Mouse (Mus musculus) forebrain, embryonic 14.5 days (tissue): ENCODE measurements around the gene Pdlim1. TPM values are rescaled to one million over a fixed set of nuclear protein-coding genes. Genes with fewer than 3 reads are reported as not detected.

ENCODE experiments used
- ATAC-seq: fragments of 200-750 bp; cut with Nextera tagmentation; 2 replicates; pipeline ENCODE4 v1.8.0; 2017; ENCODE audit warnings: mild to moderate bottlenecking, moderate library complexity
- DNase-seq: peaks from one replicate; pipeline ENCODE4 v3.0.0-alpha.2; 2015; ENCODE audit warnings: low spot score
- H3K27ac ChIP-seq: fragments of 300-500 bp; sonication (generic); 2 replicates; pipeline ENCODE4 v1.5.1; 2014; ENCODE audit warnings: low read depth, mild to moderate bottlenecking, control low read depth, low read length, moderate library complexity
- H3K27me3 ChIP-seq: fragments of 300-500 bp; sonication (generic); replicated peaks from 2 replicates; pipeline ENCODE4 v1.6.1; 2014; ENCODE audit warnings: low read length, control low read depth, mixed read lengths; ENCODE audit not compliant: control insufficient read depth, insufficient read depth
- H3K36me3 ChIP-seq: fragments of 300-500 bp; sonication (generic); 2 replicates; pipeline ENCODE4 v1.6.1; 2014; ENCODE audit warnings: low read length, control low read depth; ENCODE audit not compliant: control insufficient read depth, insufficient read depth
- H3K4me1 ChIP-seq: fragments of 300-500 bp; sonication (generic); 2 replicates; pipeline ENCODE4 v1.6.1; 2014; ENCODE audit warnings: antibody characterized with exemption, low read length, control low read depth; ENCODE audit not compliant: control insufficient read depth, insufficient read depth
- H3K4me2 ChIP-seq: fragments of 300-500 bp; sonication (generic); 2 replicates; pipeline ENCODE4 v1.6.1; 2014; ENCODE audit warnings: mild to moderate bottlenecking, control low read depth, low read length
- H3K4me3 ChIP-seq: fragments of 300-500 bp; sonication (generic); 2 replicates; pipeline ENCODE4 v1.5.1; 2014; ENCODE audit warnings: low read depth, low read length, control low read depth
- H3K9ac ChIP-seq: fragments of 300-500 bp; sonication (generic); 2 replicates; pipeline ENCODE4 v1.6.1; 2014; ENCODE audit warnings: mild to moderate bottlenecking, low read length, control low read depth, moderate library complexity
- H3K9me3 ChIP-seq: fragments of 300-500 bp; sonication (generic); replicated peaks from 2 replicates; pipeline ENCODE4 v1.6.1; 2016; ENCODE audit warnings: low read length, control low read depth, mixed read lengths; ENCODE audit not compliant: control insufficient read depth
- WGBS: fragments of 180-500 bp; shearing (Covaris S2); extraction: QIAGEN DNeasy Blood & Tissue Kit; methylation state at CpG from one replicate; pipeline ENCODE4 v1.1.7; 2014; 5-methylcytosine and 5-hydroxymethylcytosine counted together
- polyA plus RNA-seq: library from polyadenylated mRNA; unstranded; fragments of >200 nt; fragmentation: Nextera tagmentation; extraction: Ambion mirVana; gene quantifications from 2 replicates; pipeline ENCODE4 v1.2.1, GENCODE M21; 2014

The Pdlim1 gene
- polyA plus RNA-seq, 1 experiment from 2014 or later: 30.1 TPM

- peak; percentile 64 for DNase-seq
- Histone ChIP-seq H3K9me3 (no peaks in the 10 kb centered on the region), H3K4me3 (no peak overlapping the region), H3K27ac (peak overlapping the region; percentile 27; the same call in 1 of the 2 replicates), H3K36me3 (no peaks in the 10 kb centered on the region), H3K4me1 (peaks cover 11% of the 10 kb centered on the region), H3K9ac (peak overlapping the region; percentile 35), H3K27me3 (no peaks in the 10 kb centered on the region), H3K4me2 (peak overlapping the region; percentile 33; the same call in 1 of the 2 replicates)
- peak; percentile 76 for ATAC-seq
- 15% methylated on average over 14 of the region's 14 CpGs for WGBS
Observed at GRCm38 (mm10) chr19:40240838-40241689, 30.6 kb downstream of the Pdlim1 start.

- ATAC-seq: no peak
- peaks cover 11% of the 10 kb centered on the region for H3K4me1 ChIP-seq
- WGBS: 69% methylated on average over 6 of the region's 6 CpGs
- no peak overlapping the region for H3K9ac ChIP-seq
- no peaks in the 10 kb centered on the region for H3K36me3 ChIP-seq
- H3K4me2 ChIP-seq: no peak overlapping the region
- no peak overlapping the region for H3K27ac ChIP-seq
- no peaks in the 10 kb centered on the region for H3K27me3 ChIP-seq
- no peak overlapping the region for H3K4me3 ChIP-seq
- H3K9me3 ChIP-seq: no peaks in the 10 kb centered on the region
- no peak for DNase-seq
Observed at GRCm38 (mm10) chr19:40240360-40240759, 31.3 kb downstream of the Pdlim1 start.

GRCm38 (mm10) chr19:40238175-40238850 lies 33.3 kb downstream of the Pdlim1 start:
- Histone ChIP-seq H3K36me3 (no peaks in the 10 kb centered on the region), H3K27ac (no peak overlapping the region), H3K9me3 (no peaks in the 10 kb centered on the region), H3K4me1 (peaks cover 11% of the 10 kb centered on the region), H3K27me3 (no peaks in the 10 kb centered on the region), H3K9ac (no peak overlapping the region), H3K4me2 (no peak overlapping the region), H3K4me3 (no peak overlapping the region)
- ATAC-seq: no peak
- no peak for DNase-seq
- 94% methylated on average over 6 of the region's 6 CpGs for WGBS

GRCm38 (mm10) chr19:40232560-40232959 lies 39.1 kb downstream of the Pdlim1 start:
- H3K9ac ChIP-seq: no peak overlapping the region
- H3K4me2 ChIP-seq: no peak overlapping the region
- H3K4me1 ChIP-seq: no peaks in the 10 kb centered on the region
- no peaks in the 10 kb centered on the region for H3K9me3 ChIP-seq
- no peak overlapping the region for H3K4me3 ChIP-seq
- no peak for DNase-seq
- ATAC-seq: no peak
- H3K27me3 ChIP-seq: no peaks in the 10 kb centered on the region
- no peaks in the 10 kb centered on the region for H3K36me3 ChIP-seq
- H3K27ac ChIP-seq: no peak overlapping the region
- 96% methylated on average over 2 of the region's 2 CpGs for WGBS

- H3K27ac ChIP-seq: no peak overlapping the region
- 71% methylated on average over 7 of the region's 7 CpGs for WGBS
Observed at GRCm38 (mm10) chr19:40231825-40232541, 39.7 kb downstream of the Pdlim1 start.

GRCm38 (mm10) chr19:40231074-40231738 lies 40.4 kb downstream of the Pdlim1 start:
- ATAC-seq: no peak
- 89% methylated on average over 13 of the region's 13 CpGs for WGBS
- no peaks in the 10 kb centered on the region for H3K9me3 ChIP-seq
- H3K4me2 ChIP-seq: no peak overlapping the region
- no peaks in the 10 kb centered on the region for H3K27me3 ChIP-seq
- no peak overlapping the region for H3K4me3 ChIP-seq
- H3K9ac ChIP-seq: no peak overlapping the region
- no peak for DNase-seq
- no peak overlapping the region for H3K27ac ChIP-seq
- no peaks in the 10 kb centered on the region for H3K4me1 ChIP-seq
- H3K36me3 ChIP-seq: no peaks in the 10 kb centered on the region

More at GRCm38 (mm10) chr19:40231825-40232541, 39.7 kb downstream of the Pdlim1 start:
- ATAC-seq (no peak), DNase-seq (no peak)
- Histone ChIP-seq H3K9ac (no peak overlapping the region), H3K36me3 (no peaks in the 10 kb centered on the region), H3K4me2 (no peak overlapping the region), H3K9me3 (no peaks in the 10 kb centered on the region), H3K27me3 (no peaks in the 10 kb centered on the region), H3K4me3 (no peak overlapping the region), H3K4me1 (no peaks in the 10 kb centered on the region)

- no peak for ATAC-seq
- Histone ChIP-seq H3K9ac (no peak overlapping the region), H3K4me1 (no peaks in the 10 kb centered on the region), H3K9me3 (no peaks in the 10 kb centered on the region), H3K4me3 (no peak overlapping the region), H3K36me3 (no peaks in the 10 kb centered on the region), H3K27ac (no peak overlapping the region), H3K4me2 (no peak overlapping the region), H3K27me3 (no peaks in the 10 kb centered on the region)
- DNase-seq: no peak
- WGBS: 92% methylated on average over 12 of the region's 12 CpGs
Observed at GRCm38 (mm10) chr19:40226516-40227151, 45.0 kb downstream of the Pdlim1 start.

GRCm38 (mm10) chr19:40225761-40226110 lies 45.9 kb downstream of the Pdlim1 start:
- Histone ChIP-seq H3K4me3 (no peak overlapping the region), H3K27me3 (no peaks in the 10 kb centered on the region), H3K4me2 (no peak overlapping the region), H3K27ac (no peak overlapping the region), H3K9ac (no peak overlapping the region), H3K36me3 (no peaks in the 10 kb centered on the region), H3K4me1 (no peaks in the 10 kb centered on the region), H3K9me3 (no peaks in the 10 kb centered on the region)
- ATAC-seq: peak; percentile 23; the same call in 1 of the 2 replicates
- DNase-seq: no peak
- WGBS: 75% methylated on average over 5 of the region's 5 CpGs
